Mouse (Mus musculus): ENCODE data around the gene Tlnrd1. TPM values are rescaled to one million over a fixed set of nuclear protein-coding genes. Genes with fewer than 3 reads are reported as not detected.
A peak's percentile ranks its signal among the peaks of the same experiment; 100 is the strongest.

Tlnrd1 gene
- 13.1 and 16.8 TPM in 2 replicates for polyA plus RNA-seq (2014; fragmentation: Nextera tagmentation; extraction: Ambion mirVana)

- peak within 1 kb of the TSS; percentile 96 for H3K4me2 ChIP-seq
- no peaks in the 10 kb centered on the region for H3K27me3 ChIP-seq (ENCODE audit: control insufficient read depth, insufficient read depth, low read length)
- ATAC-seq (ENCODE audit: low FRiP score): peak; percentile 84
- H3K9ac ChIP-seq (ENCODE audit: low read length): peak within 1 kb of the TSS; percentile 87
- peaks cover 4% of the 10 kb centered on the region for H3K36me3 ChIP-seq (ENCODE audit: control insufficient read depth, insufficient read depth, low read length)
- peak within 1 kb of the TSS; percentile 70 for H3K4me3 ChIP-seq (ENCODE audit: low read depth, low read length)
- H3K4me1 ChIP-seq (ENCODE audit: control insufficient read depth, insufficient read depth, low read length): peaks cover 23% of the 10 kb centered on the region
- H3K9me3 ChIP-seq (ENCODE audit: control insufficient read depth, low read length): no peaks in the 10 kb centered on the region
- WGBS: under 1% methylated on average over 55 of the region's 69 CpGs
- H3K27ac ChIP-seq (ENCODE audit: low read depth, low read length): peak within 1 kb of the TSS; percentile 94
- peak; percentile 96 for DNase-seq (ENCODE audit: low spot score, missing footprints)
These were observed at the start of gene Tlnrd1, which contains the start of gene Mesd for GRCm38 (mm10) chr7:83884021-83884658. TSS of gene Tlnrd1 (minus strand) at chr7:83884305. TSS of gene Mesd (plus strand) at chr7:83884466.

GRCm38 (mm10) chr7:83921637-83922036 lies 37.5 kb upstream of the Tlnrd1 start:
- Histone ChIP-seq H3K4me2 (no peak overlapping the region), H3K9ac (ENCODE audit: low read length) (no peak overlapping the region), H3K9me3 (ENCODE audit: control insufficient read depth, low read length) (no peaks in the 10 kb centered on the region), H3K36me3 (ENCODE audit: control insufficient read depth, insufficient read depth, low read length) (no peaks in the 10 kb centered on the region), H3K4me1 (ENCODE audit: control insufficient read depth, insufficient read depth, low read length) (no peaks in the 10 kb centered on the region), H3K27me3 (ENCODE audit: control insufficient read depth, insufficient read depth, low read length) (no peaks in the 10 kb centered on the region), H3K4me3 (ENCODE audit: low read depth, low read length) (no peak overlapping the region), H3K27ac (ENCODE audit: low read depth, low read length) (no peak overlapping the region)
- 82% methylated on average over 3 of the region's 3 CpGs for WGBS
- ATAC-seq (ENCODE audit: low FRiP score) (no peak), DNase-seq (ENCODE audit: low spot score, missing footprints) (no peak)

- H3K4me2 ChIP-seq: no peak overlapping the region
- DNase-seq (ENCODE audit: low spot score, missing footprints) (no peak), ATAC-seq (ENCODE audit: low FRiP score) (no peak)
- H3K9me3 ChIP-seq (ENCODE audit: control insufficient read depth, low read length): no peaks in the 10 kb centered on the region
- H3K27ac ChIP-seq (ENCODE audit: low read depth, low read length): no peak overlapping the region
- no peaks in the 10 kb centered on the region for H3K36me3 ChIP-seq (ENCODE audit: control insufficient read depth, insufficient read depth, low read length)
- no peaks in the 10 kb centered on the region for H3K4me1 ChIP-seq (ENCODE audit: control insufficient read depth, insufficient read depth, low read length)
- no peak overlapping the region for H3K4me3 ChIP-seq (ENCODE audit: low read depth, low read length)
- no peaks in the 10 kb centered on the region for H3K27me3 ChIP-seq (ENCODE audit: control insufficient read depth, insufficient read depth, low read length)
- no peak overlapping the region for H3K9ac ChIP-seq (ENCODE audit: low read length)
- 89% methylated on average over 4 of the region's 4 CpGs for WGBS
These were observed 36.1 kb upstream of the Tlnrd1 start for GRCm38 (mm10) chr7:83920241-83920640.

GRCm38 (mm10) chr7:83914566-83914965 lies 30.5 kb upstream of the Tlnrd1 start:
- H3K4me1 ChIP-seq (ENCODE audit: control insufficient read depth, insufficient read depth, low read length): no peaks in the 10 kb centered on the region
- WGBS: 0% methylated on average over 3 of the region's 3 CpGs
- no peaks in the 10 kb centered on the region for H3K9me3 ChIP-seq (ENCODE audit: control insufficient read depth, low read length)
- H3K4me3 ChIP-seq (ENCODE audit: low read depth, low read length): no peak overlapping the region
- H3K27me3 ChIP-seq (ENCODE audit: control insufficient read depth, insufficient read depth, low read length): no peaks in the 10 kb centered on the region
- H3K36me3 ChIP-seq (ENCODE audit: control insufficient read depth, insufficient read depth, low read length): no peaks in the 10 kb centered on the region
- H3K27ac ChIP-seq (ENCODE audit: low read depth, low read length): no peak overlapping the region
- DNase-seq (ENCODE audit: low spot score, missing footprints): peak; percentile 97
- H3K9ac ChIP-seq (ENCODE audit: low read length): no peak overlapping the region
- no peak for ATAC-seq (ENCODE audit: low FRiP score)
- H3K4me2 ChIP-seq: no peak overlapping the region

GRCm38 (mm10) chr7:83913995-83914394 lies 29.9 kb upstream of the Tlnrd1 start:
- H3K4me3 ChIP-seq (ENCODE audit: low read depth, low read length): no peak overlapping the region
- no peaks in the 10 kb centered on the region for H3K4me1 ChIP-seq (ENCODE audit: control insufficient read depth, insufficient read depth, low read length)
- ATAC-seq (ENCODE audit: low FRiP score) (no peak), DNase-seq (ENCODE audit: low spot score, missing footprints) (no peak)
- no peaks in the 10 kb centered on the region for H3K36me3 ChIP-seq (ENCODE audit: control insufficient read depth, insufficient read depth, low read length)
- no peaks in the 10 kb centered on the region for H3K27me3 ChIP-seq (ENCODE audit: control insufficient read depth, insufficient read depth, low read length)
- H3K27ac ChIP-seq (ENCODE audit: low read depth, low read length): no peak overlapping the region
- no peak overlapping the region for H3K9ac ChIP-seq (ENCODE audit: low read length)
- no peak overlapping the region for H3K4me2 ChIP-seq
- WGBS: 86% methylated on average over 9 of the region's 9 CpGs
- H3K9me3 ChIP-seq (ENCODE audit: control insufficient read depth, low read length): no peaks in the 10 kb centered on the region

GRCm38 (mm10) chr7:83913405-83913932 lies 29.4 kb upstream of the Tlnrd1 start:
- Histone ChIP-seq H3K27ac (ENCODE audit: low read depth, low read length) (no peak overlapping the region), H3K4me1 (ENCODE audit: control insufficient read depth, insufficient read depth, low read length) (no peaks in the 10 kb centered on the region), H3K9me3 (ENCODE audit: control insufficient read depth, low read length) (no peaks in the 10 kb centered on the region), H3K36me3 (ENCODE audit: control insufficient read depth, insufficient read depth, low read length) (no peaks in the 10 kb centered on the region), H3K9ac (ENCODE audit: low read length) (no peak overlapping the region), H3K4me3 (ENCODE audit: low read depth, low read length) (no peak overlapping the region), H3K27me3 (ENCODE audit: control insufficient read depth, insufficient read depth, low read length) (no peaks in the 10 kb centered on the region), H3K4me2 (no peak overlapping the region)
- DNase-seq (ENCODE audit: low spot score, missing footprints): no peak
- WGBS: 87% methylated on average over 6 of the region's 6 CpGs
- ATAC-seq (ENCODE audit: low FRiP score): no peak

- H3K27me3 ChIP-seq (ENCODE audit: control insufficient read depth, insufficient read depth, low read length): no peaks in the 10 kb centered on the region
These were observed 27.8 kb upstream of the Tlnrd1 start for GRCm38 (mm10) chr7:83911909-83912308.

GRCm38 (mm10) chr7:83904831-83905230 lies 20.7 kb upstream of the Tlnrd1 start:
- DNase-seq (ENCODE audit: low spot score, missing footprints) (no peak), ATAC-seq (ENCODE audit: low FRiP score) (no peak)
- Histone ChIP-seq H3K36me3 (ENCODE audit: control insufficient read depth, insufficient read depth, low read length) (no peaks in the 10 kb centered on the region), H3K9ac (ENCODE audit: low read length) (no peak overlapping the region), H3K4me2 (no peak overlapping the region), H3K4me1 (ENCODE audit: control insufficient read depth, insufficient read depth, low read length) (no peaks in the 10 kb centered on the region), H3K27me3 (ENCODE audit: control insufficient read depth, insufficient read depth, low read length) (no peaks in the 10 kb centered on the region), H3K9me3 (ENCODE audit: control insufficient read depth, low read length) (no peaks in the 10 kb centered on the region), H3K4me3 (ENCODE audit: low read depth, low read length) (no peak overlapping the region), H3K27ac (ENCODE audit: low read depth, low read length) (no peak overlapping the region)
- WGBS: 87% methylated on average over 3 of the region's 3 CpGs

More at GRCm38 (mm10) chr7:83911909-83912308, 27.8 kb upstream of the Tlnrd1 start:
- H3K4me2 ChIP-seq: no peak overlapping the region
- ATAC-seq (ENCODE audit: low FRiP score) (no peak), DNase-seq (ENCODE audit: low spot score, missing footprints) (no peak)
- WGBS: 81% methylated on average over 3 of the region's 3 CpGs
- no peak overlapping the region for H3K27ac ChIP-seq (ENCODE audit: low read depth, low read length)
- H3K4me1 ChIP-seq (ENCODE audit: control insufficient read depth, insufficient read depth, low read length): no peaks in the 10 kb centered on the region
- no peaks in the 10 kb centered on the region for H3K9me3 ChIP-seq (ENCODE audit: control insufficient read depth, low read length)
- H3K9ac ChIP-seq (ENCODE audit: low read length): no peak overlapping the region
- no peaks in the 10 kb centered on the region for H3K36me3 ChIP-seq (ENCODE audit: control insufficient read depth, insufficient read depth, low read length)
- no peak overlapping the region for H3K4me3 ChIP-seq (ENCODE audit: low read depth, low read length)

GRCm38 (mm10) chr7:83902296-83903145 lies 18.4 kb upstream of the Tlnrd1 start:
- no peak overlapping the region for H3K27ac ChIP-seq (ENCODE audit: low read depth, low read length)
- no peaks in the 10 kb centered on the region for H3K4me1 ChIP-seq (ENCODE audit: control insufficient read depth, insufficient read depth, low read length)
- DNase-seq (ENCODE audit: low spot score, missing footprints) (no peak), ATAC-seq (ENCODE audit: low FRiP score) (no peak)
- H3K36me3 ChIP-seq (ENCODE audit: control insufficient read depth, insufficient read depth, low read length): peaks cover 5% of the 10 kb centered on the region; the same call in 1 of the 2 replicates
- 72% methylated on average over 5 of the region's 5 CpGs for WGBS
- H3K4me3 ChIP-seq (ENCODE audit: low read depth, low read length): no peak overlapping the region
- no peaks in the 10 kb centered on the region for H3K9me3 ChIP-seq (ENCODE audit: control insufficient read depth, low read length)
- no peaks in the 10 kb centered on the region for H3K27me3 ChIP-seq (ENCODE audit: control insufficient read depth, insufficient read depth, low read length)
- H3K9ac ChIP-seq (ENCODE audit: low read length): no peak overlapping the region
- H3K4me2 ChIP-seq: no peak overlapping the region
